Mouse (Mus musculus): ENCODE measurements around the gene Krt7.

DNA sequence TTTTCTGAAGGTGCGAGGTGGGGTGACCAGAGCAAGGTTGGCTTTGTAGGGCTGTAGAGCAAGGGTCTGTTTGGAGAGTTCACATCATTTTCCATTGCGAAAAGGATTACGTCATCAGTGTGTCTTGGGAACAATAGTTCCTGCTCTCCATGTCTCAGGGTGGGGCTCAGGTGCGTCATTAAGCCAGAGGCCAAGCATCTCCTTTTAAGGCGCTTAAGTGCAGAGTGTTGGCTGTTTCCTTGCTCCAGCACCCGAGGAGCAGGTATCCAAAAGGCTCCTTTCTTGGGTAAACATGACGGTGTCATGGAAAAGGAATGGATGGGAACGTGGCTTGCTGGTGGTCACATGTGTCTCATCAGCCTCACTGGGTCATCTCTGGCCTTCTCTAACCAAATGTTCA is 43.9 kb downstream of the Krt7 start:
- no peak for TF ChIP-seq CTCF (IDR thresholded peaks at IDR 0.05; ENCODE audit: borderline replicate concordance, insufficient read depth, low read depth, low read length)
- TF ChIP-seq POLR2A (IDR thresholded peaks at IDR 0.05; ENCODE audit: borderline replicate concordance, insufficient read depth, low read length), result no peak
